Comparison of ENCODE assay signal across 16 mouse cellular contexts in genomic region chr2:59544237-59544909, GRCm38 (mm10). TPM values are rescaled to one million over a fixed set of nuclear protein-coding genes. Genes with fewer than 3 reads are reported as not detected.
DNase-seq lines count a peak whose midpoint lies in the region; ATAC-seq lines count a peak whose summit lies in the region.
"Had no signal": no experiment of that assay in that cellular context is flagged by ENCODE, and none has a peak within 500 bp of the region (broad histone marks: within the 10 kb centered on the region; RNA-seq: fewer than 3 reads in every experiment).

No protein-coding gene starts in this region.

- ATAC-seq in heart, embryonic 14.5 days (ENCODE audit: insufficient number of reproducible peaks, insufficient read depth, low FRiP score, low read depth): no peak
- ATAC-seq in midbrain, embryonic 11.5 days (ENCODE audit: low FRiP score): no peak
- ATAC-seq in midbrain, embryonic 15.5 days (replicated peaks): no peak

- H3K27me3 ChIP-seq in heart, embryonic 14.5 days (ENCODE audit: control insufficient read depth, insufficient read depth, low read length): no peaks in the 10 kb centered on the region
- H3K27me3 ChIP-seq in midbrain, embryonic 11.5 days (ENCODE audit: control insufficient read depth, insufficient read depth, low read length): no peaks in the 10 kb centered on the region
- H3K27me3 ChIP-seq in midbrain, embryonic 15.5 days (replicated peaks): 0 out of 2 replicates have a peak, but pooled peaks cover 5% of the 10 kb centered on the region
- H3K27me3 ChIP-seq: hindbrain, embryonic 13.5 days; liver, embryonic 15.5 days had no signal

- peaks cover 6 to 9% of the 10 kb centered on the region in 2 experiments for H3K4me1 ChIP-seq in heart, embryonic 14.5 days (ENCODE audit: control insufficient read depth in 2 of 2, insufficient read depth in 2 of 2, low read length in 2 of 2)
- peaks cover 10% of the 10 kb centered on the region; the same call in 1 of the 2 replicates for H3K4me1 ChIP-seq in midbrain, embryonic 11.5 days (ENCODE audit: control insufficient read depth, insufficient read depth, low read length)
- H3K4me1 ChIP-seq in midbrain, embryonic 15.5 days: peaks cover 3% of the 10 kb centered on the region; the same call in 1 of the 2 replicates

- no peak overlapping the region for H3K4me3 ChIP-seq in heart, embryonic 14.5 days (ENCODE audit: control insufficient read depth in 1 of 2, insufficient read depth in 1 of 2, low read depth in 1 of 2, low read length in 2 of 2)
- no peak overlapping the region for H3K4me3 ChIP-seq in midbrain, embryonic 11.5 days (ENCODE audit: low read depth, low read length)
- H3K4me3 ChIP-seq in midbrain, embryonic 15.5 days: no peak overlapping the region
- H3K4me3 ChIP-seq: hindbrain, embryonic 13.5 days; liver, embryonic 15.5 days had no signal

- H3K27ac ChIP-seq in heart, embryonic 14.5 days (replicated peaks in 1 of 2; ENCODE audit: control insufficient read depth in 1 of 2, insufficient read depth in 1 of 2, low read depth in 2 of 2, low read length in 2 of 2): no peak overlapping the region
- no peak overlapping the region for H3K27ac ChIP-seq in midbrain, embryonic 11.5 days (ENCODE audit: low read depth, low read length)
- H3K27ac ChIP-seq in midbrain, embryonic 15.5 days: no peak overlapping the region
- H3K27ac ChIP-seq: hindbrain, embryonic 13.5 days; liver, embryonic 15.5 days had no signal

- no peak for DNase-seq in heart, postnatal 25 days (ENCODE audit: low spot score)
- DNase-seq in midbrain, embryonic 11.5 days (ENCODE audit: low spot score, missing footprints): peak; percentile 88
- DNase-seq in embryo, embryonic 11 days: peak; percentile 61
- peak; percentile 38 for DNase-seq in yolk sac, embryonic 10.5 days (ENCODE audit: low spot score)
- DNase-seq in spleen, postnatal 10 days (ENCODE audit: low spot score in 2 of 2): no peak
- DNase-seq: cerebellum, adult 11-12 months; gastrocnemius, postnatal 36 days; kidney, adult 8-10 months; left cerebral cortex, postnatal 4 days had no signal

- H3K9me3 ChIP-seq in heart, embryonic 14.5 days (ENCODE audit: control insufficient read depth, low read length): no peaks in the 10 kb centered on the region
- H3K9me3 ChIP-seq in midbrain, embryonic 11.5 days (ENCODE audit: control insufficient read depth, low read length): no peaks in the 10 kb centered on the region
- no peaks in the 10 kb centered on the region for H3K9me3 ChIP-seq in midbrain, embryonic 15.5 days
- H3K9me3 ChIP-seq: hindbrain, embryonic 13.5 days; liver, embryonic 15.5 days had no signal

- H3K36me3 ChIP-seq in heart, embryonic 14.5 days (ENCODE audit: control insufficient read depth, insufficient read depth, low read length): no peaks in the 10 kb centered on the region
- H3K36me3 ChIP-seq in midbrain, embryonic 11.5 days (ENCODE audit: control insufficient read depth, insufficient read depth, low read length): no peaks in the 10 kb centered on the region
- H3K36me3 ChIP-seq in midbrain, embryonic 15.5 days (replicated peaks): no peaks in the 10 kb centered on the region
- H3K36me3 ChIP-seq: hindbrain, embryonic 13.5 days; liver, embryonic 15.5 days had no signal

- 20% methylated on average over 13 of the region's 13 CpGs for WGBS in heart, embryonic 14.5 days
- 23% methylated on average over 13 of the region's 13 CpGs for WGBS in midbrain, embryonic 11.5 days
- 33% methylated on average over 13 of the region's 13 CpGs for WGBS in midbrain, embryonic 15.5 days

- H3K9ac ChIP-seq in heart, embryonic 14.5 days (ENCODE audit: low read length): no peak overlapping the region
- no peak overlapping the region for H3K9ac ChIP-seq in midbrain, embryonic 11.5 days (ENCODE audit: low read length)
- H3K9ac ChIP-seq in midbrain, embryonic 15.5 days: no peak overlapping the region
- H3K9ac ChIP-seq: hindbrain, embryonic 13.5 days; liver, embryonic 15.5 days had no signal

- intact Hi-C loops in heart, postnatal 25 days (cut with DNase I): loop anchor here (5.0 to 10.0 kb wide), 3 partner anchors 128 to 870 kb away; no protein-coding TSS in a partner anchor

- peak overlapping the region; percentile 3; the same call in 1 of the 2 replicates for H3K4me2 ChIP-seq in heart, embryonic 14.5 days (ENCODE audit: low read length)
- H3K4me2 ChIP-seq in midbrain, embryonic 11.5 days: no peak overlapping the region
- H3K4me2 ChIP-seq in midbrain, embryonic 15.5 days: no peak overlapping the region
- H3K4me2 ChIP-seq: hindbrain, embryonic 13.5 days; liver, embryonic 15.5 days had no signal

RNA-seq across cellular contexts. Expression of gene Dapl1, which starts 59.9 kb away (rescaled TPM):
- 1.4 and 1.9 TPM in 2 replicates for polyA plus RNA-seq in heart, embryonic 14.5 days (2014; fragmentation: Nextera tagmentation; extraction: Ambion mirVana)
- not detected for total RNA-seq in heart, postnatal 25 days (2021)
- 0.42 TPM in 1 of 2 replicates, not detected in the other for polyA plus RNA-seq in midbrain, embryonic 11.5 days (2014; fragmentation: Nextera tagmentation; extraction: Ambion mirVana)
- 0.86 and 1.3 TPM in 2 replicates for polyA plus RNA-seq in midbrain, embryonic 15.5 days (2015; fragmentation: Nextera tagmentation; extraction: Ambion mirVana)
- total RNA-seq: common myeloid progenitor, adult 5-6 weeks; gastrocnemius, postnatal 36 days; layer of hippocampus, postnatal 25 days; monocyte, adult 5-6 weeks had no signal
- polyA plus RNA-seq: hindbrain, embryonic 13.5 days; liver, embryonic 15.5 days had no signal

Comparison
In these comparisons a context has a peak if more than half of its experiments do, and no peak if none do; other contexts are left out.
1. DNase-seq: peak in midbrain, embryonic 11.5 days (single experiment), embryo, embryonic 11 days (single experiment) and yolk sac, embryonic 10.5 days (single experiment); none in heart, postnatal 25 days (single experiment) and spleen, postnatal 10 days (0 of 2).